Mouse (Mus musculus): ENCODE measurements around the gene Gatad2b. TPM values are rescaled to one million over a fixed set of nuclear protein-coding genes. Genes with fewer than 3 reads are reported as not detected.

The Gatad2b gene
- total RNA-seq, 2 experiments from 2014 or later, result 90.7 to 105 TPM

DNA sequence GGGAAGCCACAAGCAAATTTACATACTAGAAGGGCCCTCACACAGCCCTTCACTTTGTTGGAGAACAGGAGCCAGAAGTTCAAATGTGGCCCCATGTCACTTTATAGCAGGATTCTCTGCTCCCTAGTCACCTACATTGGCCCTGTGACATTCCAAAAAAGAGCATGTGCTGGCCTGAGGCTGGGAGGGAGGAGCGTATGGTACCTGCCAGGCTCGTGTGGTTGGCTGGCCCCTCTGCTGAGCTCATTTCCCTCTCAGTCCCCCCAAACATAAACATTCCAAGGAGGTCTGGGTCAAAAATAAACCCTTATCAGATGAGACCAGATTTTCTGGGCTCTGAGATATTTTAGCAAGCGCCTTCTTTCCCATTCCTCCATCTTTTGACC, 120.0 kb downstream of the Gatad2b start:
- no peak for DNase-seq (ENCODE audit: low spot score in 2 of 2)

Small RNA genes lying within 50 kb of the gene (microRNA-seq; reads per million reads assigned to microRNA genes)
- not detected for gene Mir7012

Other genes starting within 250 kb of the Gatad2b start
- 10 to 100 TPM; 81.3 to 83.7 TPM for gene 4933434E20Rik, start 241.5 kb upstream of the Gatad2b start, total RNA-seq (2021)
- gene Ubap2l, start 240.6 kb upstream of the Gatad2b start, total RNA-seq (2021), result 100 to 1,000 TPM; 217 to 233 TPM
- gene Tpm3, start 220.5 kb upstream of the Gatad2b start, total RNA-seq (2021), result 100 to 1,000 TPM; 234 to 246 TPM
- under 1 TPM; 0.45 to 0.48 TPM for gene Nup210l, start 189.0 kb upstream of the Gatad2b start, total RNA-seq (2021)
- gene Rps27, start 79.5 kb upstream of the Gatad2b start, total RNA-seq (2021), result 1,000 to 10,000 TPM; 2,496 to 2,695 TPM
- gene Rab13, start 79.5 kb upstream of the Gatad2b start, total RNA-seq (2021), result 10 to 100 TPM; 52.7 to 56.4 TPM
- 10 to 100 TPM; 62.8 to 64.6 TPM for gene Jtb, start 61.6 kb upstream of the Gatad2b start, total RNA-seq (2021)
- under 1 TPM; 0.87 to 0.98 TPM for gene Creb3l4, start 49.7 kb upstream of the Gatad2b start, total RNA-seq (2021)
- 100 to 1,000 TPM; 136 TPM for gene Slc39a1, start 45.0 kb upstream of the Gatad2b start, total RNA-seq (2021)
- 10 to 100 TPM; 57.6 to 57.9 TPM for gene Crtc2, start 39.0 kb upstream of the Gatad2b start, total RNA-seq (2021)
- 10 to 100 TPM; 15.5 to 17.4 TPM for gene Dennd4b, start 28.0 kb upstream of the Gatad2b start, total RNA-seq (2021)
- gene Slc27a3, start 96.8 kb downstream of the Gatad2b start, total RNA-seq (2021), result 10 to 100 TPM; 76.7 to 83.4 TPM
- 10 to 100 TPM; 56.4 to 57.6 TPM for gene Ints3, start 140.4 kb downstream of the Gatad2b start, total RNA-seq (2021)
- gene Npr1, start 172.7 kb downstream of the Gatad2b start, total RNA-seq (2021), result 100 to 1,000 TPM; 120 to 121 TPM
- 10 to 100 TPM; 81.8 to 92.6 TPM for gene Ilf2, start 182.9 kb downstream of the Gatad2b start, total RNA-seq (2021)
- gene Snapin, start 197.9 kb downstream of the Gatad2b start, total RNA-seq (2021), result 10 to 100 TPM; 70.9 to 72.3 TPM
- gene Chtop, start 216.3 kb downstream of the Gatad2b start, total RNA-seq (2021), result 100 to 1,000 TPM; 137 to 138 TPM
- gene S100a1, start 221.2 kb downstream of the Gatad2b start, total RNA-seq (2021), result 10 to 100 TPM; 67.1 TPM
- 10 to 100 TPM; 23.9 to 24.7 TPM for gene S100a13, start 221.3 kb downstream of the Gatad2b start, total RNA-seq (2021)
- gene S100a14, start 233.7 kb downstream of the Gatad2b start, total RNA-seq (2021), result 1 to 10 TPM in 1 of 2 experiments, under 1 TPM in 1; 0.54 to 1.2 TPM
- 10 to 100 TPM; 68.4 to 74.4 TPM for gene S100a16, start 244.1 kb downstream of the Gatad2b start, total RNA-seq (2021)

Measured in adrenal gland, postnatal 4 days (tissue).